Mouse (Mus musculus) ES-E14 (cell line): ENCODE data around the gene Slc6a6.

Experiments used
- CHD2 ChIP-seq: IDR thresholded peaks from 2 replicates; pipeline ENCODE4 v1.6.1; 2014; ENCODE audit warnings: mild to moderate bottlenecking, low read depth, low read length, inconsistent platforms
- ZNF384 ChIP-seq: IDR thresholded peaks from 2 replicates; pipeline ENCODE4 v1.6.1; 2012; ENCODE audit warnings: low read depth, low read length, inconsistent platforms

- TF ChIP-seq ZNF384: no peak
- no peak for TF ChIP-seq CHD2
These were observed 2.0 kb upstream of the Slc6a6 start for GRCm38 (mm10) chr6:91681841-91682240.
